Mouse (Mus musculus) CD4-positive helper T cell, adult 2 months (primary cell): Measurements from ENCODE around the gene Itga6.
"Not testable (repeated sequence)": the region's sequence is repeated elsewhere in the genome, so short reads cannot be mapped to it uniquely, and the experiment has no call there.

Experiments used
- DNase-seq: peaks from one replicate; pipeline ENCODE4 v3.0.0-alpha.2; 2012; ENCODE audit warnings: low read depth, missing footprints, low spot score

Itga6 gene

GRCm38 (mm10) chr2:71745610-71746374, at the start of gene Itga6:
TSS of gene Itga6 (plus strand) at chr2:71745616.
- DNase-seq, result no peak

GRCm38 (mm10) chr2:71696776-71697175, 48.6 kb upstream of the Itga6 start:
- no peak for DNase-seq

GRCm38 (mm10) chr2:71697408-71698336, 47.7 kb upstream of the Itga6 start:
- DNase-seq, result no peak

- DNase-seq, result no peak
Measured at GRCm38 (mm10) chr2:71698366-71698765, 47.0 kb upstream of the Itga6 start.

- DNase-seq, result no peak
Measured at GRCm38 (mm10) chr2:71698942-71699341, 46.5 kb upstream of the Itga6 start.

- no peak for DNase-seq
Measured at GRCm38 (mm10) chr2:71701341-71701740, 44.1 kb upstream of the Itga6 start.

- no peak for DNase-seq
Measured at GRCm38 (mm10) chr2:71704309-71704708, 41.1 kb upstream of the Itga6 start.

- no peak for DNase-seq
Measured at GRCm38 (mm10) chr2:71708886-71709285, 36.5 kb upstream of the Itga6 start.

- DNase-seq, result no peak
Measured at GRCm38 (mm10) chr2:71711640-71712039, 33.8 kb upstream of the Itga6 start.

- no peak for DNase-seq
Measured at GRCm38 (mm10) chr2:71714416-71714815, 31.0 kb upstream of the Itga6 start.

GRCm38 (mm10) chr2:71719005-71719386, 26.4 kb upstream of the Itga6 start:
- no peak for DNase-seq

GRCm38 (mm10) chr2:71719387-71720034, 25.9 kb upstream of the Itga6 start:
- DNase-seq, result no peak

GRCm38 (mm10) chr2:71720556-71720955, 24.9 kb upstream of the Itga6 start:
- DNase-seq, result not testable (repeated sequence)

GRCm38 (mm10) chr2:71722913-71723312, 22.5 kb upstream of the Itga6 start:
- no peak for DNase-seq

GRCm38 (mm10) chr2:71723623-71724022, 21.8 kb upstream of the Itga6 start:
- DNase-seq, result no peak

GRCm38 (mm10) chr2:71724028-71724427, 21.4 kb upstream of the Itga6 start:
- DNase-seq, result no peak

- DNase-seq, result no peak
Measured at GRCm38 (mm10) chr2:71725446-71725845, 20.0 kb upstream of the Itga6 start.

- DNase-seq, result no peak
Measured at GRCm38 (mm10) chr2:71726883-71727676, 18.3 kb upstream of the Itga6 start.

- no peak for DNase-seq
Measured at GRCm38 (mm10) chr2:71728341-71728740, 17.1 kb upstream of the Itga6 start.

GRCm38 (mm10) chr2:71728796-71729195, 16.6 kb upstream of the Itga6 start:
- no peak for DNase-seq
